Mouse (Mus musculus) T-helper 2 cell (primary cell): ENCODE measurements around the gene Uts2b.

Source experiments
- in situ Hi-C: fragments of 300-600 bp; cut with MboI, MseI; formaldehyde crosslinking; loops from one replicate; pipeline ENCODE4 v1.15.1; 2025; ENCODE audit warnings: high pct_unique_total_duplicates

The Uts2b gene

DNA sequence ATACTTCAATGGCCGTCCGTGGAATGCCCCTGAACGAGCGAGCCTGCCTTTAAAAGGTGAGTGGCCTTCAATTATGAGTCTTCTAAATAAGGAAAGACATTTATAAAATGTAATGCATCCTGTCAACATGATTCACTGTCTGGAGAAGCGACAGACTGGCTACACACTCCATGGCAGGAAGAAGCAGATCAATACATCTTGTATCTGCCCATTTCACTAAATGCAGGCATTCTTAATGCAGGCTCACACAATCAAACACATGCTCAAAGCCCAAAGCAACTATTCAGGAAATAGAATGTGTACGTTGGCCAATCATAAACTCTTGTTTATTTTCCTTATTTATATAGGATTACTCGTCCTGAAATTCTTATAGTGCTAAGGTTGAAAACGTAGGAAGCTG is at the start of gene Uts2b:
Uts2b (minus strand) TSS at position 49 of the 400 bp plus-strand sequence.
- in situ Hi-C loops: no loop called here

DNA sequence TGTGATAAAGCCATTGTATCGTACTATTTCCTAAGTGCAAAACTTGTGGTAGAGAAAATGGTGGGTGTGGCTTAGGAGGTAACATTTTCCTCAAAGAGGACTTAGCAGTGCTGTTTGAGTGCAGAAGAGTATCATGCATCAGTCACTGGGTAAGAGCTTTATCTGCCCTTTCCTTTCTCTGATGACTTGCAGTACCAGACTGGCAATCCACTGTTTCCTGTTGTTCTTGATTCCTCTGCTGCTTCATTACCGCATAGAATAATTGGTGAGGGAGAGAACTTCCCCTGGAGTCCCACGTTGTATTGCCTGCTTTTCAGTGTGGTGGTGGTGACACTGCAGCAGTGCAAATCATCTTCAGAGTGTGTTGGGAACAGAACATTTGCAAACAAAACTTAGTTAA is 47.6 kb upstream of the Uts2b start:
- in situ Hi-C loops: no loop called here

DNA sequence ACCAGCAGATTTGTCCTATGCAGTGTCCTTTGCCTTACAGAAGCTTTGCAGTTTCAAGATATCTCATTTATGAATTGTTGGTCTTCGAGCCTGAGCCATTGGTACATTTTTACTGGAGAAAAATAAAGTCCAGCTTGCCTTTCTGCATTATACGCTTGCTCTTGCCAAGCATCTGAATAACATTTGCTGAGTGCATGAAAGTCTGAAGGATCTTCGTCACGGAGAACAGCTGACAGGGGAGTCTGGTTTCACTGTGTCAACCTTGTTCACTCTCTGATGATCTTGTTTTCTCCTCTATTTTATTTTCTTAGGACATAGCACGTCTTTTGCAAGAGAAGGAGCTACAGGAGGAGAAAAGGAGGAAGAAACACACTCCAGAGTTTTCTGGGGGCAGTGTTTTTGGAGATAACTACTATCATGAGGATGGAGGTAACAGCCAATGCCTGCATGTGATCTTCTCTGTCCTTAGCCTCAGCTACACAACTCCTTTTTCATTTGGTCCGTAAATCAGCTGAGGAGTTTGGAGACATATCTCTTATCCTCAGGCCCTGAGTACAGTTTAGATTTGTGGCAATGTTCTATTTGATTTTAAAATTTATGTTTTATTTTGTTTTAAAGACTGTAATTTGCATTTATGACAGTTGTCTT is 47.0 kb upstream of the Uts2b start:
- in situ Hi-C loops: no loop called here

DNA sequence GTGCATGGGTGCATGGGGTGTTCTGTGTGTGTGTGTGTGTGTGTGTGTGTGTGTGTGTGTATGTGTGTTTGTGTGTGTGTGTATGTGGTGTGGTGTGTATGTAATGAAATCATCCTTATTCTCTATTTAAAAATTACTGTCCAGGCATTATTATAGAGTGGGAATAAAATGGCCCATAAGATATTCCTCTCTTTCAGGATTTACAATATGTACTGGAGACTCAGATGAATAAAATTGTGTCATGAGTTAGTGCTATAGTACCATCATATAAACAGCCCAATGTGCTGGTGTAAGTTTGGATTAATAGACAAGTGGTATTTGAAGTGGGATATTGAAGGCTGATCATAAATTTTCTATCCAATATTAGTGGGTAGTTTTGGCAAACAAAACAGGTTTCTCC is 34.1 kb upstream of the Uts2b start:
- in situ Hi-C loops: loop anchor here (5.0 to 10.0 kb wide), 2 partner anchors 47 to 819 kb away; partner anchors contain the start of gene Il1rap

DNA sequence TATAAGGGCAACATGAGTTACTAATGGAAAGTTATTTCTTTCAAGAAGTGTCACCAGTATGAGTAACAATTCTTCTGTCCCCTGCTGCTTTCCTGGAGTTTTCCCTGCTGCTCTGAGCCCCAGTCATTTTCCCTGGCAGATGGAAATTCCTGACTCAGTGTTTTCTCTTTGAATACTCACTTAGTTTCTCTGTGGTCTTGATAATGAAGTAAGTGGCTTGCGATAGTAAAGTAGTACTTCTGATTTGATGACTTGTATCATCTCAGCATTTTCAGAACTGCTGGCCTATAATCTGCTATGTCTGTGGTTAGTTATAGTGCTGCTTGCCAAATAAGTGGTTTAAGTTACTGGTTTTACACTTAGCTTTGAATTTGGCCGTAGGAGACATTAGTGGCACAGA is 31.5 kb upstream of the Uts2b start:
- in situ Hi-C loops: loop anchor here (5.0 to 10.0 kb wide), 2 partner anchors 44 to 817 kb away; partner anchors contain the start of gene Il1rap

DNA sequence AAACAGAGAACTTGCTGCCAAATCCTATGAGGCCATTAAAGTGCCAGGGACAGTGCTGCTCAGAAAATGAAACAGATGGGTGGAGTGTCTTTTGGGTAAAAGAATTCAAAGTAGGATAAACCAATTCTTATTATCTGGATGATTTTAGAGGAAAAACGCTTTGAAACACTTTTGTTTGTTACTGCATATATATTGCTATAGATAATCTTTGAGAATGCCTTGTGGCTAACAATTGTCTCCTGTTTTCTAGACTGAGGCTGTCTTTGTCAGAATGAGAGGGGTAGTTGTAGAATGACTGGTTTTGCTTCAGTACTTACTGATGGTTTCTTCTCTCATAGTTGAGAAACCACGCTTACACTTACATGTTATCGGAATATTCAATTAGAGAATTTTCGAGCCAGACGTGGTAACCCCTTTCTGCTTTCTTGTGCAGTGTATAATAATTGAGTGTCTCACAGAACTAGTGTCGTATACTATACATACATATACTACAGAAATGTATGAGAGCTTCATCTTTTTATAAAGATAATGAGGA is 29.7 kb upstream of the Uts2b start:
- in situ Hi-C loops: loop anchor here (5.0 to 10.0 kb wide), 2 partner anchors 42 to 815 kb away; partner anchors contain the start of gene Il1rap

DNA sequence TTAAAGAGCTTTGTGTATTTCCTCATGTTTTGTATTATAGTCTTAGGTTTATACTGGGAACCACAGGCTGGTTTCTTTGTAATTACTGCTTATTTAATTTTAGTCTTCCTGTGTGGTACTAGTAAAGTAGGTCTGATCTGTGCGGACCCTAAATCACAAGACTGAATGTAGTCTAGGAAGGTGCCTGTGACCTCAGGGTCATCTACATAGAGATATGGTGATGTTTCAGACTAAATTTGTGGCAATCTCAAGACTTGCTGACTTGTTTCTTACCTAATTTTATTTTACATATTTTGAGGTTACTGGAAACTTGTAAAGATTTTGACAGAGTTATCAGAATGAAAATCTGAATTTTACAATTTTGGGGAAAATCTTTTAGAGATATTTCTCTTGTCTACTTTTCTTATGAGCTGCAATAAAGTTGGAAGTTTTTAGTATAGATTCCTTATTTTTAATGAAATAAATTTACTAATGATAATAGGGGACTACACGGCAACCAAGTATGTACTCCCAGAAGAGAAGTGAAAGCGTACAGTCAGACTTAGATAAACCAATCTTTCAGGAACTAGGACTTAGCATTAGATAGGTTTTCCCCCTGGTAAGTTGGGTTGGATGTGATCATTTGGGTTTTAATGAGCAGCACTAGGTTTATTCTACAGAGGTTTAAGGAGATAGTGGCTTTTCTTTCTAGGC is 29.1 kb upstream of the Uts2b start:
- in situ Hi-C loops: no loop called here

DNA sequence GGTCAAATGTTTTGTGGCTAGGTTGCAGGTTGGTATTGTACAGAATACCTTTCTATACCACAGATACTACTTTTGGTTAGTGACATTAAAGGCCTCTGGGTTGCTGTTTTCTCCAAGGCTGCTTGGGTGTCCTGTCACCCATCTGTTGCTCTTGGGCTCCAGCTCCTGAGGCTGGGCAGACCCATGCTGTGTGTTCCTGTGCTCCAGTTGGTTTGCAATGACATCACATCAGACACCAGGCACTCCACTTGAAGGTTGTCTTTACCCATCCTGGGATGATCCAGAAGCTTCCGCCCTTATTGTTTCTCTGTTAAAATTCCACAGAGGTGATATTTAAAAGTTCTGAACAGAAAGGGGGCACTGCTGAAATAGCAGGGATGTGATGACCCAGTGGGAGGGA is 26.9 kb upstream of the Uts2b start:
- in situ Hi-C loops: no loop called here

DNA sequence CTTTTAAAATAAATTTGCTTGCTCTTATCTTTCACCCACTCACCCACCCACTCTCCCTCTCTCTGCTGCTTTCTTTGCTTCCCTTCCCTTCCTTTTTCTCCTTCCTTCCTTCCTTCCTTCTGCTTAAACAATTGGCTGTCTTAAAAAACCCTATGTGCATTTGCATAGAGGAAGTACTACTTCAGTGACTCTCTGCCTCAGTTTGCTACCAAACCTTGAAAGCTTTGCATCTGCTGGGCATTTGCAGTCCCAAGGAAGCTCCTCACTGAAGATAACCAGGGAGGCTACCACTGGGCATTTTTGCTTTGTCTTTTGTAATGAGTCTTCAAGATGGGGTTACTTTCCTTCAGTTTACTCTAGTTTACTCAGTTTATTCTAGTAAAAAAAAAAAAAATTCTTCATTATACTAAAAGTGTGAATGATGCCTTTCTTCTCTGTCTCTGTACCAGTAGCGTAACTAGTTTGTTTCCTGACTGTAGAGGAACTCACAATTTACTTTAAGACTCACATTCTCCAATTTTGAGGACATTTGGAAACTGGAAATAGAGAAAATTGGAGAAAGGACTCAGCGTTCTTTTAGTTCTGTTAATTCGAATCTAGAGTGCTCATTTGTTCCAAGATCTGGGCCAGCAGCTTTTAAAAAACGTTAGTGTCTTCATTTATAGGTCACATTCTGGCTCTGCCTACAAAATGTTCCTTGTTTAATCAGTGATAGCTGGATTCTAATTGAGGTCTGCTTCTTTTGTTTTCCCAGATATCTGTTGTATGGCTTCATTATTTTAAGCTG is 25.4 kb upstream of the Uts2b start:
- in situ Hi-C loops: no loop called here

DNA sequence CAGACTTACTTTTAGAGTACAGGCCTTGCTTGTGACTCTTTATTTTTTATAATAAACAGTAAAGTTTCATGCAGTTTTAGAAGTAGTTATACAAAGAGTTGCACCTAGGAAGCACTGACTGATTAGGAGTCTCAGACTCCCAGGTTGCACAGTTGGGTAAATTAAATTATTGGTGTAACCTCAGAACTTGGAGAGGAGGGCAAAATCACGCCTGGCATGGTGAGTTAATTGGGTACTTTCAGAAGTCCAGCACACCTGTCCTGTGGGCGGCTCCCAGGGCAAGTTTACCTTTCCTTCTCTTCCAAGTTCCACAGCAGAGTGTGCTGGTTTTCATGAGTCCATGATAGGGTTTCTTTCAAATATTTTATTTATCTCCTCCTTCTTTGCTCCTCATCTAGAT is 21.8 kb upstream of the Uts2b start:
- in situ Hi-C loops: no loop called here

DNA sequence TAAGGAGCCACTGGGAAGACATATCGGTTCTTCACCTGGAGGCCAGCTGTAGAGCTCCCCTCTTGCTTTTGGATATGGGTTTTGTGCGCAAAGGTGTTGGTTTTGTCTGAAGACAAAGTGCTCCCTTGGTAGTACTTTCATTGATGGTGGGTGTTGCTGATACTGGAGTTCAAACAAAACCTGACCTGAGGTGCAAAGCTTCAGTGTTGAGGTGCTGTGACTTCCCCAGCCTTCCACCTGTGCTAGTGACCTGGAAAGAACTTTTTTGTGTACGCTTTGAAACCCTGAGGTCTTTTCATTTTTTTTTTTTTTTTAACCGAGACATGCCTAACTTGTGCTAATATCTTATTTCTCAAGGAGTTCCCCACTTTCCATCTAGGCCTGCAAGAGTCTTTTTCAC is 20.3 kb upstream of the Uts2b start:
- in situ Hi-C loops: no loop called here

DNA sequence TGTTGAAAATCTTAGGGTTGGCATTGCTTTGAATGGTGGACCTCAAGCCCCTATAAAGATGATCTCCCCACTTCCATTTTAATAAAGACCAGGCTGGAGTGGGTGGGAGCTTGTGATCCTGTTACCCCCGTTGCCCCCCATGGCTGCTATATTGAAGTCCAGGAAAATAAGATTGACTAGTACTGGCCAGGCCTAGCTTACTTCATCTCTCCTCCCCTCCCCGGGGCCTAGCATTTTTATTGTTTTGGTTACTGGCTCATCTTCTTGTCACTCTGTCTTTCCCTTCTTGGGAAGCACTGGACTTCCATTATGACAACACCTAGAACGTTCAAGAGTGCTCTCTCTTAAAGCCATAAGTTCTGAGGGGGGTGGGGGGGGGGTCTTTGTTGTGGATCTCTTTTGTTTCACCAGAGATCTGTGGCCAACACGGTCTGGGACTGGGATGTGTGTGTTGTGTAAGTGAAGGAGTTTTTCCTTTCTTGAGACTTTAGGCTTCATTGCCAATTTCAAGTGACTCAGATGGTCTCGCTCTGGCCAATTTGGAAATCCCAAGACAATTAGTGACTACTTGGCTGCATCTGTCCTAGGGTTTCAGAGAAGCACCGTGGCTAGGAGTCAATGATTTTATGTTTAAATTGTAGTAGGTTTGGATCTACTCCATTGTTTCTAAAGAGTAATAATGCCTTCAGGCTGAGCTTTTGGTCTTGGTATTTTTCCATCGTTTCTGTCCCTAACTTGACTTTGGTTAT is 19.7 kb upstream of the Uts2b start:
- in situ Hi-C loops: no loop called here

DNA sequence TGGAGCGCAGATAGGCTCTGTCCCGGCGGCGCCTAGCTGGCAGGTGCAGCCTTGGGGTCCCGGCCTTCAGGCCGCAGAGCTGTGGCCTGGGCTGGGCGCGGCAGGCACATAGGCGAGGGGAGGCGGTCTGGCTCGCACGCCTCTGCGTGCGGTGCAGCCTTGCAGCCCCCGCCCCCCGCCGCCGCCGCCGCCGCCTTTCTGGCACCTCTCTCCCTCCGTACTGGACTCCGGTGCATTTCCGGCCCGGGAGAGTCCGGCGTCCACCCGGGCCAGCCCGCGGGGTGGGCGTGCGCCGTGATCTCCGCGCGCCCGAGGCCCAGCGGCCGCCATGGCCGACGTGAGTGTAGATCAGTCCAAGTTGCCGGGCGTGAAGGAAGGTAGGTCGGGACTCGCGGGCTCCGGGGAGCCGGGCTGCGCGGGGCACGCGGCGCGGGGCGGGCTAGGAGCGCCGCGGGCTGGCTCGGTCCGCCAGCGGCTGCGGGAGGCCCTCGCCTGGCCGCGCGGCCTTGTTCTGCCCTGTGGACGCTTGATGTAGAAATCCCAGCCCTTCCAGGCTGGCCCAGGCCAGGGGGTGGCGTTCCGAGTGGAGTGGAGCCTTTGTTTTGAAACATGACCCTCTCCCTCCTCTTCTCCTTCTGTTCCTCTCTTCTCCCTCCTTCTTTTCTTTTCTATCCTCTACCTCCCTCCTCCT is 18.9 kb upstream of the Uts2b start, which contains the start of gene Ccdc50:
Ccdc50 (plus strand) TSS at position 109 of the 691 bp plus-strand sequence.
- in situ Hi-C loops: no loop called here

DNA sequence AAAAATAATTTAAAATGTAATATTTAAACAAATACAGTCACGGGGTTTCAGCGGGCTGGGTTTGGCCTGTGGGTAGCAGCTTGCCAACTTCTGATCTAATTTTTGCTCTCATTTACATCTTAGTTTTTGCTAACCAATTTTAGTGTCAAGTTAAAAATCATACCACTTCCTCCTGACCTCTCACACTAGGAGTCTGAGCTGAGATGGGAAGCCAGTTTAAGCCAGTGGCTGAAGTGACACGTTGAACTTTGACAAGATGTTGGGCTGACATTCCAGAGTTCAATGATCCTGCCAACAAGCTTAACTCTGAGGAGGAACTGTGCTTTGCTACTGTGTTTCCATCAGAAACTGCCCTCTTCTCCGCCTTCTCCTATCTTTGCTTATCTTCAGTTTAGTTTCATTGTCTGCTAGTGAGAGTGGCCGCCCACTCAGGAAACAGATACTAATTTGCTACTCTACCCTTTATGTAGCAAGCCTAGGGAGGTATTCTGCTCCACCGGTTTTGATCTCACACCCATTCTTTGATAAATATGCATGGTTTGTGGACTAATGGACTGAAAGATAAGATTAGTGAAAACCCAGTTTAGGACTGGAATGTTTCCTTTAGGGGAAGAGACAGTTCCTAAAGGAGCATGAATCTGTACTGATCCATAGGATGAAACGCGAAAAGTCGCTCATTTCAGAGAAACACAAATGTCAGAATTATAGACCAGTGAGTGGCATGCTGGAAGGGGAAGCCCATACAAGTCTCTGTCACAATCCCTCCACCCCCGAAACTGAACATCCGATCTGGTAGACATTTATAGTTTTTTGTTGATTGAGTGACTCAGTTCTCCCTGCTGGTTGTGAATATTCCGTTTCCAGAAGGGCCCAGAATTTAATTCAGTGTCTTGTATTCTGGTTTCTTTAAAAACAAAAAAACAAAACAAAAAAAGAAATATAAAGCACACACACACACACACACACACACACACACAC is 17.9 kb upstream of the Uts2b start:
- in situ Hi-C loops: no loop called here

DNA sequence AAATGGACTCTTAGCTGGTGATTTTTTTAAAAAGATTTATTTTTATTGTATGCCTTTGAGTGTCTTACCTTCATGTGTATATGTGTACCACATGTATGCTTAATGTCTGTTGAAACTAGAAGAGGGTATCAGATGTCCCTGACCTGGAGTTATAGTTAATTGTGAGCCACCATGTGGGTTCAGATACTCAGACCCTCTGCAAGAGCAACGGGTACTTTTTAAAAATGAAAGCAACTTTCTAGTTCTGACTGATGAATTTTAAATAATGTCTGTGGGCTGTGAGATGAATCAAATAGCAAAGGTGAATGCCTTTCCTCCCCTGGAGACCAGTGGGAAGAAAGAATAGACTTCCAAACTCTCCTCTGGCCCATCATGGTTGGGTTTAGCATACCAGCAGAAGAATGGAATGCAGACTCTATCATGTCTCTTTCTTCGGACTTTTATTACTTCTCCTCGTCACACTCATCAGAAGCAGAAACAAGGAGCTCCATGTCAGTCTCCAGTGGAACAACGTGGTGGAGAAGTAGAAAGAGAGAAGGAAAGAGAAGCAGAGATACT is 16.9 kb upstream of the Uts2b start:
- in situ Hi-C loops: no loop called here

DNA sequence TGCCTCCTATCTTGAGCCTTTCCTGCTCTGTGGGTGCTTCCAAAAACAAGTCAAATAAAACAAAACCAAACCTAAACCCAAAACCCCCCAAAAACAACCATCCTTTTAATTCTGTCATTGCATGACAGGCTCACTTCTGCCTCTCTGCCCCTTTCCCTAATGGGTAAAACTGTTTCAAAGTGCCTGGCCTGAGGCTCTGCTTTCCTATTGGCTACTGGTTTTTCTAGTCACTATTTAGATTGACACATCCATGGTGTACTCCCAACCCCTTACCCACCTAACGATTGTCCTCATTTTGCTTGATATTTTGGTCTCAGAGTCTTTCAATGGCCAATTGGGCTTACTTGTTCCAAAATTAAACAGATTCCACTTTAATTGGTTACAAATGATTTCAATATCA is 15.6 kb upstream of the Uts2b start:
- in situ Hi-C loops: no loop called here

DNA sequence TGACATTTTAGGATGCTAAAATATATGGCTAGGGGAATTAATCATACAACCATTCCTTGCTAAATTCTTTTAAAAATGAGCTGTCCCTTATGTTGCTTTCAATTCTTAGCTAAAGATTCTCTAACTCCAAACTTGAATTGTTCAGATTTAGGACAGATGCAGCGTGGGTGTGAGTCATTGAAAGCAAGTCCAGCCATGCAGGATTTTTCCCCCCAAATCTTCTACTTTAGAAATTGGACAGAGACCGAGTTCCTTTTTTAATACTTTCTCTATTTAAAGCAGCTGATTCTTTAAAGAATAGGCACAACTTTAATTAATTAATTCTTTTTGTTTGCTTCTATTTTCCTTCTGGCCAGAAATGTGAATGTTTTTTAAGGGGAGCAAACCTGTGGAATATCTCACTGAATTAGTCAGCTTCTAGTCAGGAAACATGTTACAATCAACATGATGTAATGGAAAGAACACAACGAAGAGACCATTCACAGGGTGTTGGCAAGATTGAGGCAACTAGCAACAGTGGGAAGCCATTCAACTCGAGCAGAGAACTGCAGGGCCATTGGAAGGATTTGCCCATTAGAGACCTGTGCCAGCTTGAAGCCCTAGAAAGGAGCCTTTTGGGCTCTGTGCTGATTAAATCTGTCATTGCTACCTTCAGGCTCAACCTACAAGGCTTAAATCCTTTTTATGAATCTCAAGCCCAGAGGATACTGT is 15.0 kb upstream of the Uts2b start:
- in situ Hi-C loops: no loop called here

DNA sequence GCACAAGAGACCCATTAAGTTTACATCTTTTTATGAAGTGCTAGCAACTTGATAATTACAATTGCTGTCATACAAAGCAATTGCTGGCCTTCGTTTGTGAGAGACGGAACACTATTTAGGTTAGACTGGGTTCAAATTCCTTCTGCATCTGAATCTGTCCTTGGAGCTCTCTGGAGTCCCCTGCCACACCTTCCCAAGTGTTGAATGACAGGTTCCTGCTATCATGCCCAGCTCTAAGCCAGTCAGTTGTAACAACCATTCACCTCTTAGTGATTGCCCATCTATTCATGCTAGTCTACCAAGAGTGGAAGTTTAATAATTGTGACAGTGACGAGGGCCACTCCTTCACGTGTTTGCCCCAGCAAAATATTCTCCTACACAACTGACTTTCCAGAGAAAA is 12.2 kb upstream of the Uts2b start:
- in situ Hi-C loops: no loop called here

DNA sequence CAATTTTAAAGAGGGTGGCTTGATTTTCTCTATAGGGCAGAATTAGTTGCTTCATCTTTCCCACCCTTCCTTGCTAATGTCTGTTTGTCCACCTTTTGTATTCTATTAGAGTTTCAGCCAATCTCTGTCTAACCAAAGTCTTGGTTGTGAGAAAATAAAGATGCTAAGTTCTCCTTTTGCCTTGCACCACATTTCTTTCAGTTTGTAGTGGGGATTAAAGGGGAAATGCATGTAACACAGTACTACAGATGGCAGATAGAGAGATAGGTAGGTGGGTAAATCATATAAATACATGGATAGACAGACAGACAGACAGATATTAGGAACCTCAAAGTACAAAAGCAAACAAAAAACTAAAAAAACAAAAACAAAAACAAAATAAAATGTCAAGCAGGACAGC is 6.5 kb upstream of the Uts2b start:
- in situ Hi-C loops: no loop called here
